Mouse (Mus musculus): ENCODE measurements around the gene Cntn1.

DNA sequence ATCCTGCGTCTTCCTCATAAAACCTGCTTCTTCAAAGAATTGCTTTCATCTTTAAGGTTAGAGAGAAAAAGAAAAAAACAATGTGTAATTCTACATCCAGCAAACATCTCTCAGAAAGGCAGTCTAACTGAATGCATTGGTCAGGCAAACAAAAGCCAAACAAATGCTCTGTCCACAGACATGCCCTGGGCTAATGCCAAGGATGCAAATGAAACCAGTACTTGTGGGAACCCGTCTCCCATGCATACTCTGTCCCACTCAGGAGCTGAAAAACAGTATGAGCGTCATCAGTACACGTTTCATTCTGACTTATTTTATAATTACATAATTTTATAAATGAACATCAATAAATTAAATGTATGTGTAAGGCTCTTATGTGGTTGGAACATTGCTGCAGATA, 91.0 kb downstream of the Cntn1 start:
- TF ChIP-seq MAFK (IDR thresholded peaks at IDR 0.05; ENCODE audit: insufficient read depth, low read depth, low read length) (no peak), HCFC1 (IDR thresholded peaks at IDR 0.05; ENCODE audit: borderline replicate concordance, insufficient read depth, low read length) (no peak), CHD2 (IDR thresholded peaks at IDR 0.05; ENCODE audit: low read depth, low read length) (no peak), ZNF384 (IDR thresholded peaks at IDR 0.05; ENCODE audit: low read depth, low read length) (no peak)
